Mouse (Mus musculus): ENCODE results near the gene Pink1.

The Pink1 gene

DNA sequence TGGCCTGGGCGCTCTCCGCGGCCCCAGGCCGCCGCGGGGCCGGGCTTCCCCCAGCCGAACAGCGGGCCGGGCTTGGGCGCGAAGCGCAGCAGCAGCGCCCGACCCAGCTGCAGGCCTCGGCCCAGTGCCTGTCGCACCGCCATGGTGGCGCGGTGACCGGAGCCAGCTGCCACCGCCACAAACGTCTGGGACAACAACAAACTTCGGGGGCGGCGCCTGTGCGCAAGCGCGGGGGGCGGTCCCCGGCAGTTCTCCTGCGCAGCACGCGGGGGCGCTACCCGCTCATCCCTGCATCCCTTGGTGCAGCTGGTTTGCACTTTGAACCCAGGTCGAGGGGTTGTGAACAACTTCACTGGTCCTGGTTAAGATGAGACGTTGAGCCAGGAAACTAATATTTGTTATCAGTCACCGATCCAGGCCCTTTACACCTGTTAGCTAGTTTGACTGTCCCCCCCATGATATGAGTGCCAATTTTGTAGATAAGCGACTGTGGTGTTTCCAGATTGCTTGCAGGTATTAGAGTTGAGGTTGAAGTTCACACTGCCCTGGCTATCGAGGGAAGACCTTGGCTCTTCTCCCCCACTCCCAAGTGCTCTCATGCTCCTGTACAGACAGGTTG lies at the start of gene Pink1:
Gene Pink1 (minus strand): TSS at position 231 of the 619 bp plus-strand sequence.
- peak; percentile 92 for DNase-seq

DNA sequence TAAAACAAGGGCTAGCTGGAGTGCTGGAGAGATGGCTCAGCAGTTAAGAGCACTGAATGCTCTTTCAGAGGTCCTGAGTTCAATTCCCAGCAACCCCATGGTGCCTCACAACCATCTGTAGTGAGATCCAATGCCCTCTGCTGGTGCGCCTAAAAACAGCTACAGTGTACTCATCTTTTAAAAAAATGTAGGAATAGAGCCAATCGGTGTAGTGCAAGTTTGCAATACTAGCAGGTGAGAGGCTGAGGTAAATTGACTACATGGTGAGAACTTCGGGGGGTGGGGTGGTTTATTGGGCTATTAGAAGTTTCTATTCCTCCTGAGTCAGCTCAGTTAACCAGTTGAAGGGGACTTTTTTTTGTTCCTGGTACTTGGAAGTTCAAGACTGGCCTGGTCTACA lies 49.0 kb upstream of the Pink1 start:
- no peak for DNase-seq

DNA sequence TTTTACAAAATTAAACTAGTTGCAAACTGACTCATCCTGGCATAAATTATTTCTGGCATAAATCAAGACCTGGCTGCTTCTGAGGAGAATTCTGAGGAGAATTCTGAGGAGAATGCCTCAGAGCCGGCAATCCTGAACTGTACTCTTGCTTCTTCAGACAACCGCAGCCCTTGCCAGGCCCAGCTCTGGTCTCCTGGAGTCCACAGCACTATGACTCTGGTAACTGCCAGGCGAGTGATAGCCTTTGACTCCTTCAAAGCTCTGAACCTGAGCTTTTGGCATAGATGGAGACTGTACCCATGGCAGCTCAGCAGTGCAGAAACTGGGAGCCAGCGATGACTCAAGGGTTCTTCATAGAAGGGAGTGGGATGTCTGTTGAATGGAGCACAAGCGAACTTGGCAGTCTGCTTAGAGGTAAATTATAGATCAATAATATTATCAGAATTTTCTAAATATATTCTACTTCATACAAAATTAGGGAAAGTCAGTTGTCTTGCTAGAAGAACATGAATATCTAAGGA lies 44.9 kb upstream of the Pink1 start:
- no peak for DNase-seq

DNA sequence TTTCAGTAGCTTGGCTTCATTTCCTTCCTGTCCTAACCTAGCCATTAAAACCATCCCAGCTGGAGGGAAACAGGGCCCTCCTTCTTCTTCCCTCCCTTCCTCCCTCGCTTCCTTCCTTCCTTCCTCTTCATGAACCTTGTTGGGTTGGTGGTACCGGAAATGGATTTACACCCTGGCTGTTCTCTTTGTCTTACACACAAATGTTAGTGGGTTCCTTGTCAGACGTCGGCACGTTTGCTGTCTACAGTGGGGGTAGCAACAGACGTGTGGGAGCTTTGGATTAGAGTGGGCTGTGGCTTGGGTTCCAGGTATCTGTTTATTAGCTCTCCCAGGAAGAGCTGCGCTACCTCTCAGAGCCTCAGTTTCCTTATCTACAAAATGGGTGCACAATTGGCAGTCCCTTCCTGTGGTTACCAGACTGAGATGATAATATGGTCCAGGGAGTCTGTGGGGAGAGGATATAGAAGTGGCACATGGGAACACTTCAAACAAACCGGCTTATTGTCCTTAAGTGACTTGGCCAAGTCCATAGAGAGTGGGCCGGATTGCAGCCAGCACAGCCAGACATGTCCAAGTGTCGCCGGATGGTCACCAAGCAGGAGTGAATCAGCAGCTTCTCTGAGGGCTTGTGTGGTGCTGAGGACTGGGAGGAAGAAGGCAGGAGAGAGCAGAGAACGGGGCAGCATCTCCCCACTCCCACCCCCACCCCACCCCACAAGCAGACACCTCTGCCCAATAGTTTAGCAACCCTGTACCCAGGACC lies 42.6 kb upstream of the Pink1 start:
- no peak for DNase-seq

DNA sequence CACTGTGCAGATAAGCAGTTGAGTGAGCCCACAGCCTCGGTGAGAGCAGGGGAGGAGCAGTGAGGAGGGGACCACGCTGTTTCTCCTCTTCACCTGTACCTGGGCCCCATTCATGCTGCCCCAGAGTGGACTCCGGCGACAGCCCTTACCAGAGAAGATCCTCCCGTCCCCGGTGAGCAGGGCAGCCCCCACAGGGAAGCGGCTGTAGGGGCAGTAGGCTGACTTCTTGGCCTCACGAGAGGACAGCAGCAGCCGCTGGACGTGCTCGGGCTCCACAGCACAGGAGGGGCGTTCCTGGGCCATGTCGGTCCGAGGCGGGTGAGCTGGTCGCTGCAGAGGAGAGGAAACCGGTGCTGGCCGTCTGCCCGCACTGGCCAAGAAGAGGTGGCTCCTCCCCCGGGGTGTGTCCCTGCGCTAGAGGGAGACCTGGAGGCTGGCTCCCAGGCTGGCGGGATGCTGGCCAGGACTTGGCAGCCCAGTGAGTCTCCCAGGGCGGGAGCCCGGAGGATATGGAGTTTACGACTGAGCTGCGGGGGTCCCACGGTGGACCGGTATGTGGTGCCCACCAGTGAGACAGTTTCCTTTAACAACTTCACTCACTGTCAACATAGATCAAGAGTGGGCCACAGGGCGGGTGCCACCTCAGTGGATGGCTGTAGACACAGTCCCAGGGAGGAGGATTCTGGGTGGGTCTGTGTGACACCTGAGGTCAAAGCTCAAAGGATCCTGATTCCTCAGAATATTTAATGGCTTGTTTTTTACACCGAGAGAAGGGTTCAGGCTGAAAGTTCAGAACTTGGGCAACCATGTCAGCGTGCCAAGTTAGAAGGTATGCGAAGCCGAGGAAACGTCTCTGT lies 41.8 kb upstream of the Pink1 start, which contains the start of gene Cda:
Gene Cda (minus strand): TSS at position 352 of the 857 bp plus-strand sequence.
- DNase-seq, result peak; percentile 84

DNA sequence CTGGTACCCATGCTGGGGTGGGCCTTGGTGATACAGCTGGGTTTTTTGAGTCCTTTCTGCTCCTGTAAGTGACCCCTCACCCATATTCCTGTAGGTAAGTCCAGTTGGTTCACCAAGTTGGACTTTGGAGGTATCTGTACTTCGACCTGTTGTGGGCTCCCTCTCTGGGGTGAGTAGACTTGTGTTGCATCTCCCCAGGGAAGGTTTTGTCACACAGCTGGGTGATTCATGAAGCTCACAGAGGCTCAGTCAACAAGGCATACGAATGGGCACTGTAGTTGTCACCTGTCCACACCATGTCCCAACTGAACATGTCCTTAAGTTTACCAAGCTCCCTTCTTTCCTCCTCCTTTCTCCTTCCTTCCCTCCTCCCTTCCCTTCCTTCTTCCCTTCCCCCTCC lies 40.5 kb upstream of the Pink1 start:
- no peak for DNase-seq

DNA sequence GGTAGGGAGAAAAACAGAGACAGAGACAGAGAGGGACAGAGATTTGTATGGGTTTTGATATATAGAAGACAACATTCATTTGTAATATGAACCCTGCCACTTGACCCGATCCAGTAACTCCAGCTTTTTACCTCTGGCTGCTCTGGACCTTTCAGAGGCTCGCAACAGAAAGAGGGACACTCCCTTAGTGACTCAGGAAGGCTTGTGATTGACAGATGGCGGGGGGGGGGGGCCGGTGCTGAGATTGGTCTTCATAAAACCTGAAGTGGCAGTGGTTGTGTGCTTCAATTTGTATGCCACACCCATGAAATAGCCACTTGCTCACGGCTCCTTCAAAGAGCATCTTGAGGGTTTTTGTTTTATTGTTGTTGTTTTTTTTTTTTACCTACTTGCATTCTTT lies 37.4 kb upstream of the Pink1 start:
- no peak for DNase-seq

DNA sequence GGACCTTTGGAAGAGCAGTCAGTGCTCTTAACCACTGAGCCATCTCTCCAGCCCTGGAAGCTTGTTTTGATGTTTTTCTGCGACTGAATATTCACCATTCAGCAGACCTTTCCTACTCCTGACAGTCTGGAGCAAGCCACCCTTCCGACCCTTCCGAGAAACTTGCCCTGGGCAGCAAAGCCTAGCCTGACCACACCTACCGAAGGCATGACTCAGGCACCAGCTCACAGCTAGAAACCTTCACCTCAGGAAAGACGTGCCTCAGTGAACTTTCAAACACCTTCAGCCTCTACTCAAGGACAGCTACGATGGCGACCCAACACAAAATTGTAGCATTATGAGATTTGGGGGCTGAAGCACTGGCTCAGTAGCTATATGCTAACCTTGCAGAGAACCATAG lies 36.8 kb upstream of the Pink1 start:
- DNase-seq, result no peak

DNA sequence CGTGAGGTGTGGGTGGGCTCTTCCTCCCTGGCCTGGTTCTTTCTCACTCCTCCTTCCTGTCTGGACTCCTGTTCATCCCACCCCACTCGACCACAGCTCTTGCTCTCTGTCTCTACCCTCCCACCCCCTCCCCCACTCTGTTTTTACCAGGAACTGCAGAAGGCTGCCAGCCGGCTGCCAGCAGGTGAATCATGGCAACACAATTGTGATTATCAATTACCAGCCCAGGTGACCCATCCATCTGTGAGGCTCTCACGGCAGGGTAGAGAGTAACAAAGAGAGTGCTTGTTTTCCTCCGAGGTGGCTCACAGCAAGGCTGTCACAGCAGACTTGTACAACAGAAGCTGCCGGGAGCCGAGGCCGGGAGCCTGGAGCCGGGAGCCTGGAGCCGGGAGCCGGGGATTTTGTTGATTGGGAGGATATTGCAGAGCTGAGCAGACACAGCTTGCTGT lies 35.3 kb upstream of the Pink1 start:
- DNase-seq, result no peak

DNA sequence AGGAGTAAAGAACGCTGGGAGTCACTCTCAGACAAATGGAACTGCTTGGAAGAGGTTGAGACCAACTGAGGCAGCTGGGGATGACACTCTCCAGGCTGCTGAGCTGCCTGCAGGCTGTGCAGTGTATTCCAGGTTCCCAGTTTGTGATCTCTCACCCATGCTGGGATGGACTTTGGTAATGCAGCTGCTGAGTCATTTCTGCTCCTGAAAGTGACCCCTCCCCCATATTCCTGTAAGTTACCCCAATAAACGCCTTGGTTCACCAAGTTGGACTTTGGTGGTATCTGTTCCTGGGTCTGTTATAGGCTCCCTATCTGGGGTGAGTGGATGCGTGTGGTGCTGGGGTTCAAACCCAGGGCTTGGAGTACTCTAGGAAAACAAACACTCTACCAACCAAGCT lies 32.1 kb upstream of the Pink1 start:
- DNase-seq, result no peak

DNA sequence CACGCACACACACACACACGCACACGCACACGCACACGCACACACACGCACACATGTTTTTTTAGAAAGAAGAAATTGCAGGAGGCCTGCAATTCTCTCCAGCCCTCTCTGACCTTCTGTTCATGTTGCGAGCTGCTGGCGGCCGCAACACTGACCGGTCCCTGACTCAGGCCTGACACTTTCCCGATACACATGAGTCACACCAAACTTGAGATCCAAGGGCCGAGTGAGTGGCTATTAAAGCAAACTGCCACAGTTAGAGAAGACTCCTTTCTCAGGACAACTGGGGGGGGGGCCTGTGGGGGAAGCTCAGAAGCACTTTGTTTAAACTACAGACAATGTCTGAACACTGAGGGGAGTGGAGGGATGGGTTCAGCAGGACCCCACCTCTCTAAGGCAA lies 30.4 kb upstream of the Pink1 start:
- no peak for DNase-seq

DNA sequence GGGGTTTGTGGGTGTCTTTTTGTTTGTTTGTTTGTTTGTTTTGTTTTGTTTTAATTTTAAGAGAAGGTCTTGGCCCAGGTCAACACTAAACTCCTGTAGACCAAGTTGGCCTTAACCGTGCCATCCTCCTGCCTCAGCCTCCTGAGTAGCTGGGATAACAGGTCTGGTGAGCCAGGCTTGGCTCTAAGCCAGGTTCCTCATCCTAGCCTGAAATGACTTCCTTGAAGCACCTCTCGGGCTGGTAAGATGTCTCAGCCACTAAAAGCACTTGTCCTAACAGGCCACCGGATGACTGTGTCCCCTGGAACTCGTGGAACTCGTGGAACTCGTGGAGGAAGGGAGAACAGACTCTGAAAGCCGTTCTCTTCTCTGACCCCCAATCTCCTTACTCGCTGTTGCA lies 30.0 kb upstream of the Pink1 start:
- no peak for DNase-seq

DNA sequence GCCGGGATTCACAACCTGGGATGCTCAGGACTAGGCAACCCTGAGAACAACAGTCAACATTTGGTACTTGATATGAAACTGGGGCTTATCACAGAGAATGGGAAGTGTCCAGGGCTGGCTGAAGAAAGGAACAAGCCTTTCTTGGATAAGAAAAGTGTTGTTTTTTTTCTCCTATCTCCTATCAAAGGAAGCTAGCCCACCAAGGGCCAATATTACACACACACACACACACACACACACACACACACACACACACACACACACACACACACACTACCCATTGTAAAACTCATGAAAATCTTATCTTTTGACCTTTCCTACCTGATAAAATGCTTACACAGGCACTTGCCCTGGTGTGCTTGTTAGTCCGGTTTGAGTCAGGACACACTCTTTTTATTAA lies 29.4 kb upstream of the Pink1 start:
- no peak for DNase-seq

DNA sequence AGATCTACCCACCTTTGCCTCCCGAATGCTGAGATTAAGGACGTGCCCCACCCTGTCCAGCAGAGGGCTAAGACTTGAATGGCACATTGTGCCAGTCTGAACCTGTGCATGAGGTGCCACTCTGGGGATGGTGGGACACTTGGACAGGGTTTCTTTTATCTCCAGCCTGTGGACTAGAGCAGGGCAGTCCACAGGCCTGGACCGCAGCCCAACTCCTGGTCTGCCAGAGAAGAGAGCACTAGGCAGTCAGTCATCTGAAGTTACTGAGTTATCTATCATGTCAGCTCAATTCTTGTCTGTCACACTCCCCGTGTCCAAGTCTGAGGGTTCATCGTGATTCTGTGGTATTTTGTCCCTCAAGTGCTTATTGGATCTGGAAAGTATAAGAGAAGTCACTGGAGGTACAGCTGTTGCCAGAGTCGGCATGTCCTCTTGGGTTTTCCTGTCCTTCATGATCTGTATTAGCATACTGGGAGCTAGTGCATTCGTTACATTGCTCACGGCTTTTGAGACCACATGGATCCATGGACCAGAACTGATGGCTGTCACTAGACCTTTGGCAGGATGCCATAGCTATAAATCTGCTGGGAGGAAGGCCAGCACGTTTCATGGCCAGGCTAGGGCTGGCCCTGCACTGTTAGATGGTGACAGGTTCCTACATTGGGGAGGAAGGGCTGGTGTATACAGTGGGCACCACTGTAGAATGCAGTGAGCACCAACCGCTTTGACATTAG lies 27.5 kb upstream of the Pink1 start:
- no peak for DNase-seq

DNA sequence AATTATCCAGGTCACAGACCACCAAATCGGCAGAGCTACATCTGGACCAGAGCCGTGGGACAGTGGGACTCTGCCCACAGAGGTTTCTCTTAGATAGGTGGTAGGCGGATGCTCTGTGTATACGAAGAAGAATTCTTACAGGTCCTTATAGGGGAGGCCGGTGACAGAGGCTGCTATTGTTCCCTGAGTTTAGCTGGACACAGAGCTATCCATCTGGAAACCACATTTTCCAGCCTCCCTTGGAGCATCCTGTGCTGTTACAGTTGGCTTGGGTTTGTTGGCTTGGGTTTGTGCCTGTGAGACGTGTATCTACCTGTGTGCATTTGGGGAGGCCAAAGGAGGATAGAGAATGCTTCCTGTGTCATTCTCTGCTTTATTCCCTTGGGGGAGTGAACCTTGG lies 26.6 kb upstream of the Pink1 start:
- no peak for DNase-seq

DNA sequence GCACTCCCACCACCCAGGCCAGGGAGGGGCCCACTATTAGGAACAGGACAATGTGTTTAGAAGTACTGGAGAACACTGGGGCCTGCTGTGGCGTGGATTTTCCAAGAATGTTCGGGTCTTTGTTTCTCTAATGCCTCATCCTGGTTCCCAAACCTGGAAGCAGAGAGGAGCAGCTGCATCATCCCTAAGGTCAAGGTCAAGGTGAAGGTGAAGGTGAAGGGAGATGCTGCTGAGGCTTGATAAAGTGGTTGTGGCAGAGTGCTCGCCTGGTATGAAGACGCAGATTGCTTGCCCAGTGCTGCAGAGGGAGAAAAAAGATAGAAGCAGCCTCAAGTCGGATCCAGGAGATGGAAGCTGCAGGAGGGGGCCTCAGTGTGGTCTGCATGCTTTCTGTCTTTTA lies 25.7 kb upstream of the Pink1 start:
- DNase-seq, result no peak

DNA sequence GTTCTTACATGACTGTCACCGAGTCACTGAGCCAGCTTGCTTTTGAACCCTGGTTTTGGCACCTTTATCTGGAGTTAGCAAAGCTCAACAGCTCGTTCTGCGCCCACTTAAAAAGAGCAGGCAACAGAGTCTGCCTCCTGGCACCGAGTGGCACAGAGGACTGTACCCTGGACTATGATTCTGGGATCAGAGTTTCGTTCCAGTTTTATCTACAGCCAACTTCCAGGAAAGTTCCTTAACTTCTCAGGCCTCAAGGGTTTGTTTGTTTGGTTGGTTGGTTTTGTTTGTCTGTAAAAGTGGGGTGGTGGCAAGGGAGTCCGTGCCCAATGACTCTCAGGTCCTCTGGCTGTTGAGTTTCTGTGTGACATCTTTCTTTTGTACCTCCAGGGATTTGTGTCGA lies 22.6 kb upstream of the Pink1 start:
- no peak for DNase-seq

DNA sequence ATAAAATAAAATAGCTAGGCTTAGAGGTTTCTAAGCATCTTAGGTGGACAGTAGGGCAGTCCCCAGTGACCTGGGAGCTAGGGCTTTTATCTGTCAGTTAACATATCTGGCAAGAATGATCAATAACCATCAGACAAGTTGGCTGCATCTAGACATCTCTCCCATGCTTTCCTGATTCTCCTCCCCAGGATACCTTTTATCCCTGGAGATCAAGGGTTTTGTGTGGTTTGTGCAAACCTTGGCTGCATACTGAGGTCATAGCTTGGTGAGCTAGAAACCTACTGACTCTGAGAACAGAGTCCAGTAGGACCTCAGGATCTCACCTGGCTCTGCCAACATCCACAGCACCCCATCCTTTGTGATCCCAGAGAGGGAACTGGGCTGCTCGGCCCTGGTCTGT lies 21.2 kb upstream of the Pink1 start:
- DNase-seq, result no peak

DNA sequence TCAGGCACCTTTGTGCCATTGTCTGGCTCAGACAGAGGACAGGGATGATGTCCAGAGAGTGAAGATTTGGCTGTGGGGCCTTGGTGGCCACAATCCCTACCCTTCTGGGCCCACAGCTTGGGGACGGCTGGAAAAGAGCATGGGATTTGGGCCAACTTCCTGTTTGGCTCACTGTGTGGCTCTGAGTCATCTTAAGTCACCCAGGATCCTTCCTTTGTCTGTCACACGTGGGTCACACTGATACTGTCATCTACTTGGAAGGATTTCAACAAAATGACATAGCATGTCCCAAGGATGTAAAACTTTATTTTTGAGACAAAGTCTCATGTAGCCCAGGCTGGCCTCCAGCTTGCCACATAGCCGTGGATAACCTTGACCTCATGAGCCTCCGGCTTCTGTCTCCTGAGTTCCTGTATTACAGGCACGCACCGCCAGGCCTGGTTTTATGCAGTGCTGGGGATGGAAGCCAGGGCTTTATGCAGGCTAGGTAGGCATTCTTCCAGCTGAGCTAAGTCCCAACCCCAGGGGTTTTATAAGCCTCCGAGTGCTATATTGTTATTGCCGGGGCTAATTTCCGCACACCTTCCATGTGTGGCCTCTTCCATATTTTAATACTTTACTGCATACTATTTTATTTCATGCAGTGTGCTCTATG lies 18.9 kb upstream of the Pink1 start:
- no peak for DNase-seq

DNA sequence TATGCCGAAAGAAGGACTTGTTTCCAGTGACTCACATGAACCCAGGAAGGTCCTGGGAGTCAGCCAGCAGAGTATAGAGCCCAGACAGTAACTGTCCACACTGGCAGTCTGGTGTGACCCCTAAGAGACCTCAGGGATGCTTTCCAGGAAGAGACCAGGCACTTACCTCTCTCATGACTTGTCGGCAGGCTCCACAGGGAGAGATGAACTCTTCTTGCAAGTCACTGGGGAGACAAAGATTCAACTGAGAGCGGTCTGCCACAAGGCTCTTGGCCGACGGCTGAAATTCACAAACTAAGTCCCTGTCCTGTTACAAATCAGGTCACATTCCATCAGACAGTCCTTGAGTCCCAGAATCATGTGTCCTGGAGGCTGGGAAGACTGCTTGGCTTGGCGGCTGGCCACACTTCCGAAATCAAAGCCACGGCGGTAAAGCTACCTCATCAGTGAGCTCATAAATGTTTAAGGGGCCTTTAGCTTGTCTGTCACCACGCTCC lies 17.3 kb upstream of the Pink1 start:
- no peak for DNase-seq

DNA sequence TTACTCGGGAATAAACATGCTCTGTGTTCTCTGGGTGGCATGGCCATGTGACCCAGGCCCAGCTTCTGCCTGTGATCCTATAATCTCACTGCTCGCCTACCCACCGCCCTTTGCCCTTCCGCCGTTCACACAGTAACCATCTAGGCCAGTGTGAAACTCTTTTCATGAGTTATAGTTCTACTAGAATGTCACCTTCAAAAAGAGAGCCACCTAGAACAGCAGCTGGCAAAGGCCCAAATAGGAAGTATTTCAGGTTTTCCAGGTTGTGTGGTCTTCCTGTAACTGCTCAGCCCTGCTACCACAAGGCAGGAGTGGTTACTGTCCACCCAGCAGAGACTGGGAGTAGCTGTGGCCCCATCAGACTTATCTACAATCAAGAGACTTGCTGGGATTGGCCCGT lies 16.7 kb upstream of the Pink1 start:
- DNase-seq, result no peak

DNA sequence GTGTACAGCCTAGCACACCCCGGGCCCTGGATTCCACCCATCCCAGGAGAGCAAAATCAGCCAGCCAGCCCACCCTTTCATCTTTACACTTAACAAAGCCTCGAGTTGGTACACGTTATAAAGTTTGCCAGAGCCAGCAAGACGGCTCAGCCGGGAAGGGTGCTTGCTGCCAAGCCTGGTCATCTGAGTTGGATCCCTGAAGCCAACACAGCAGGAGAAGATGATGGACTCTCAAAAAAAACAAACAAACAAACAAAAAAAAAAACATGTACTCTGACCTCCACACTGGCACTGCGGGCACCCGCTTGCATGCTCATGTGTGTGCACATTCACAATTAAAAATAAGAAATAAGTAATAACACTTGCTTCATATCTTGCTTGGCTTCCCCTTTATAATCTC lies 15.9 kb upstream of the Pink1 start:
- no peak for DNase-seq

Data from embryo, embryonic 11 days (tissue).